Mouse (Mus musculus): ENCODE data around the gene Smurf1. TPM values are rescaled to one million over a fixed set of nuclear protein-coding genes. Genes with fewer than 3 reads are reported as not detected.

Smurf1 gene
- total RNA-seq, 1 experiment: 17.9 TPM

- Histone ChIP-seq H3K9me3 (ENCODE audit: control insufficient read depth, insufficient read depth, low read depth, low read length) (no peaks in the 10 kb centered on the region), H3K4me3 (ENCODE audit: insufficient read depth in 1 of 2, low read depth in 1 of 2, low read length in 2 of 2, poor library complexity in 1 of 2, severe bottlenecking in 1 of 2) (no peak overlapping the region), H3K9ac (ENCODE audit: insufficient read depth, low read depth, low read length, poor library complexity, severe bottlenecking) (no peak overlapping the region), H3K4me1 (ENCODE audit: control insufficient read depth in 2 of 2, insufficient read depth in 2 of 2, low read length in 2 of 2, poor library complexity in 1 of 2) (peaks cover 0 to 8% of the 10 kb centered on the region in 2 experiments; a peak in 1 of 4 replicates), H3K36me3 (ENCODE audit: control insufficient read depth, insufficient read depth, low read length, poor library complexity, severe bottlenecking) (no peaks in the 10 kb centered on the region), H3K27ac (ENCODE audit: insufficient read depth, low read depth, low read length, poor library complexity, severe bottlenecking) (no peak overlapping the region)
- no peak for TF ChIP-seq MAFK (IDR thresholded peaks at IDR 0.05; ENCODE audit: insufficient read depth, low read depth, low read length)
- TF ChIP-seq CHD2 (IDR thresholded peaks at IDR 0.05; ENCODE audit: low read depth, low read length): no peak
- TF ChIP-seq ZC3H11A (IDR thresholded peaks at IDR 0.05; ENCODE audit: borderline replicate concordance, low read depth, low read length): no peak
- no peak for TF ChIP-seq HCFC1 (IDR thresholded peaks at IDR 0.05; ENCODE audit: borderline replicate concordance, insufficient read depth, low read length)
- TF ChIP-seq ZNF384 (IDR thresholded peaks at IDR 0.05; ENCODE audit: low read depth, low read length): no peak
- in situ Hi-C loops (cut with MboI; ENCODE audit: low sequenced_read_pairs in 2 of 2, unreplicated experiment in 2 of 2): no loop called here
- no peak for DNase-seq (ENCODE audit: low read depth, low spot score)
Observed at GRCm38 (mm10) chr5:144940904-144941303, 24.7 kb downstream of the Smurf1 start.

GRCm38 (mm10) chr5:144937304-144937703 lies 28.3 kb downstream of the Smurf1 start:
- Histone ChIP-seq H3K4me1 (ENCODE audit: control insufficient read depth in 2 of 2, insufficient read depth in 2 of 2, low read length in 2 of 2, poor library complexity in 1 of 2) (peaks cover 0 to 6% of the 10 kb centered on the region in 2 experiments; a peak in 1 of 4 replicates), H3K9ac (ENCODE audit: insufficient read depth, low read depth, low read length, poor library complexity, severe bottlenecking) (no peak overlapping the region), H3K27ac (ENCODE audit: insufficient read depth, low read depth, low read length, poor library complexity, severe bottlenecking) (no peak overlapping the region), H3K4me3 (ENCODE audit: insufficient read depth in 1 of 2, low read depth in 1 of 2, low read length in 2 of 2, poor library complexity in 1 of 2, severe bottlenecking in 1 of 2) (no peak overlapping the region), H3K36me3 (ENCODE audit: control insufficient read depth, insufficient read depth, low read length, poor library complexity, severe bottlenecking) (no peaks in the 10 kb centered on the region), H3K9me3 (ENCODE audit: control insufficient read depth, insufficient read depth, low read depth, low read length) (no peaks in the 10 kb centered on the region)
- no peak for DNase-seq (ENCODE audit: low read depth, low spot score)
- in situ Hi-C loops (cut with MboI; ENCODE audit: low sequenced_read_pairs in 2 of 2, unreplicated experiment in 2 of 2): no loop called here
- no peak for TF ChIP-seq ZC3H11A (IDR thresholded peaks at IDR 0.05; ENCODE audit: borderline replicate concordance, low read depth, low read length)
- TF ChIP-seq ZNF384 (IDR thresholded peaks at IDR 0.05; ENCODE audit: low read depth, low read length): no peak
- no peak for TF ChIP-seq MAFK (IDR thresholded peaks at IDR 0.05; ENCODE audit: insufficient read depth, low read depth, low read length)
- TF ChIP-seq HCFC1 (IDR thresholded peaks at IDR 0.05; ENCODE audit: borderline replicate concordance, insufficient read depth, low read length): no peak
- no peak for TF ChIP-seq CHD2 (IDR thresholded peaks at IDR 0.05; ENCODE audit: low read depth, low read length)

- Histone ChIP-seq H3K9me3 (ENCODE audit: control insufficient read depth, insufficient read depth, low read depth, low read length) (no peaks in the 10 kb centered on the region), H3K27ac (ENCODE audit: insufficient read depth, low read depth, low read length, poor library complexity, severe bottlenecking) (no peak overlapping the region), H3K4me3 (ENCODE audit: insufficient read depth in 1 of 2, low read depth in 1 of 2, low read length in 2 of 2, poor library complexity in 1 of 2, severe bottlenecking in 1 of 2) (no peak overlapping the region), H3K36me3 (ENCODE audit: control insufficient read depth, insufficient read depth, low read length, poor library complexity, severe bottlenecking) (no peaks in the 10 kb centered on the region), H3K9ac (ENCODE audit: insufficient read depth, low read depth, low read length, poor library complexity, severe bottlenecking) (no peak overlapping the region), H3K4me1 (ENCODE audit: control insufficient read depth in 2 of 2, insufficient read depth in 2 of 2, low read length in 2 of 2, poor library complexity in 1 of 2) (peaks cover 0 to 6% of the 10 kb centered on the region in 2 experiments; a peak in 1 of 4 replicates)
- in situ Hi-C loops (cut with MboI; ENCODE audit: low sequenced_read_pairs in 2 of 2, unreplicated experiment in 2 of 2): no loop called here
- TF ChIP-seq HCFC1 (IDR thresholded peaks at IDR 0.05; ENCODE audit: borderline replicate concordance, insufficient read depth, low read length): no peak
- no peak for TF ChIP-seq ZNF384 (IDR thresholded peaks at IDR 0.05; ENCODE audit: low read depth, low read length)
- no peak for TF ChIP-seq ZC3H11A (IDR thresholded peaks at IDR 0.05; ENCODE audit: borderline replicate concordance, low read depth, low read length)
- no peak for TF ChIP-seq MAFK (IDR thresholded peaks at IDR 0.05; ENCODE audit: insufficient read depth, low read depth, low read length)
- no peak for TF ChIP-seq CHD2 (IDR thresholded peaks at IDR 0.05; ENCODE audit: low read depth, low read length)
- DNase-seq (ENCODE audit: low read depth, low spot score): no peak
Observed at GRCm38 (mm10) chr5:144933486-144933885, 32.2 kb downstream of the Smurf1 start.

- in situ Hi-C loops (cut with MboI; ENCODE audit: low sequenced_read_pairs in 2 of 2, unreplicated experiment in 2 of 2): no loop called here
- Histone ChIP-seq H3K4me3 (ENCODE audit: insufficient read depth in 1 of 2, low read depth in 1 of 2, low read length in 2 of 2, poor library complexity in 1 of 2, severe bottlenecking in 1 of 2) (no peak overlapping the region), H3K9ac (ENCODE audit: insufficient read depth, low read depth, low read length, poor library complexity, severe bottlenecking) (no peak overlapping the region), H3K4me1 (ENCODE audit: control insufficient read depth in 2 of 2, insufficient read depth in 2 of 2, low read length in 2 of 2, poor library complexity in 1 of 2) (peaks cover 0 to 6% of the 10 kb centered on the region in 2 experiments; a peak in 1 of 4 replicates), H3K27ac (ENCODE audit: insufficient read depth, low read depth, low read length, poor library complexity, severe bottlenecking) (no peak overlapping the region), H3K9me3 (ENCODE audit: control insufficient read depth, insufficient read depth, low read depth, low read length) (no peaks in the 10 kb centered on the region), H3K36me3 (ENCODE audit: control insufficient read depth, insufficient read depth, low read length, poor library complexity, severe bottlenecking) (no peaks in the 10 kb centered on the region)
- TF ChIP-seq MAFK (IDR thresholded peaks at IDR 0.05; ENCODE audit: insufficient read depth, low read depth, low read length): no peak
- no peak for TF ChIP-seq ZNF384 (IDR thresholded peaks at IDR 0.05; ENCODE audit: low read depth, low read length)
- DNase-seq (ENCODE audit: low read depth, low spot score): no peak
Observed at GRCm38 (mm10) chr5:144931841-144932240, 33.8 kb downstream of the Smurf1 start.

All from ES-E14 (cell line).